Mouse (Mus musculus) brain, embryonic 14.5 days (tissue): ENCODE measurements around the gene Snrpd3.
"Not testable (repeated sequence)": the region's sequence is repeated elsewhere in the genome, so short reads cannot be mapped to it uniquely, and the experiment has no call there.

Experiments
- CTCF ChIP-seq: fragments of 200-500 bp; IDR thresholded peaks from 2 replicates; pipeline ENCODE4 v1.5.1; 2012; ENCODE audit warnings: inconsistent platforms, mild to moderate bottlenecking, moderate library complexity, borderline replicate concordance; ENCODE audit not compliant: insufficient read depth, insufficient read length; ENCODE audit errors: extremely low read depth
- POLR2A ChIP-seq: fragments of 200-500 bp; IDR thresholded peaks from 2 replicates; pipeline ENCODE4 v1.6.1; 2012; ENCODE audit warnings: mild to moderate bottlenecking, inconsistent platforms, borderline replicate concordance; ENCODE audit not compliant: poor library complexity, insufficient read depth, insufficient read length, severe bottlenecking; ENCODE audit errors: extremely low read depth

- TF ChIP-seq POLR2A, CTCF: not testable (repeated sequence)
These were observed 18.1 kb upstream of the Snrpd3 start for GRCm38 (mm10) chr10:75499214-75499613.
